Mouse (Mus musculus) forebrain, embryonic 13.5 days (tissue): ENCODE results near the gene Thada. TPM values are rescaled to one million over a fixed set of nuclear protein-coding genes. Genes with fewer than 3 reads are reported as not detected.
A peak's percentile ranks its signal among the peaks of the same experiment; 100 is the strongest.

Experiments
- ATAC-seq: fragments of 200-750 bp; cut with Nextera tagmentation; 2 replicates; pipeline ENCODE4 v1.8.0; 2017
- H3K27ac ChIP-seq: fragments of 300-500 bp; sonication (generic); 2 replicates; pipeline ENCODE4 v1.5.1; 2015; ENCODE audit warnings: inconsistent platforms, mild to moderate bottlenecking, moderate library complexity
- H3K27me3 ChIP-seq: fragments of 300-500 bp; sonication (generic); 2 replicates; pipeline ENCODE4 v1.6.1; 2015; ENCODE audit warnings: mild to moderate bottlenecking, inconsistent platforms
- H3K36me3 ChIP-seq: fragments of 300-500 bp; sonication (generic); 2 replicates; pipeline ENCODE4 v1.6.1; 2015; ENCODE audit warnings: mild to moderate bottlenecking, inconsistent platforms; ENCODE audit not compliant: poor library complexity, severe bottlenecking
- H3K4me1 ChIP-seq: fragments of 300-500 bp; sonication (generic); 2 replicates; pipeline ENCODE4 v1.6.1; 2015; ENCODE audit warnings: inconsistent platforms
- H3K4me2 ChIP-seq: fragments of 300-500 bp; sonication (generic); 2 replicates; pipeline ENCODE4 v1.6.1; 2015; ENCODE audit warnings: inconsistent platforms, mild to moderate bottlenecking, moderate library complexity
- H3K4me3 ChIP-seq: fragments of 300-500 bp; sonication (generic); 2 replicates; pipeline ENCODE4 v1.5.1; 2015; ENCODE audit warnings: mild to moderate bottlenecking, inconsistent platforms
- H3K9ac ChIP-seq: fragments of 300-500 bp; sonication (generic); 2 replicates; pipeline ENCODE4 v1.6.1; 2015; ENCODE audit warnings: mild to moderate bottlenecking, inconsistent platforms
- H3K9me3 ChIP-seq: fragments of 300-500 bp; sonication (generic); replicated peaks from 2 replicates; pipeline ENCODE4 v1.6.1; 2016; ENCODE audit warnings: inconsistent platforms
- WGBS: fragments of 180-500 bp; shearing (Covaris S2); methylation state at CpG from one replicate; pipeline ENCODE4 v1.1.7; 2015; 5-methylcytosine and 5-hydroxymethylcytosine counted together
- polyA plus RNA-seq: library from polyadenylated mRNA; unstranded; fragments of >200 nt; fragmentation: Nextera tagmentation; extraction: Ambion mirVana; gene quantifications from 2 replicates; pipeline ENCODE4 v1.2.1, GENCODE M21; 2015

Gene Thada
- polyA plus RNA-seq, 1 experiment from 2014 or later, result 6.9 TPM

DNA sequence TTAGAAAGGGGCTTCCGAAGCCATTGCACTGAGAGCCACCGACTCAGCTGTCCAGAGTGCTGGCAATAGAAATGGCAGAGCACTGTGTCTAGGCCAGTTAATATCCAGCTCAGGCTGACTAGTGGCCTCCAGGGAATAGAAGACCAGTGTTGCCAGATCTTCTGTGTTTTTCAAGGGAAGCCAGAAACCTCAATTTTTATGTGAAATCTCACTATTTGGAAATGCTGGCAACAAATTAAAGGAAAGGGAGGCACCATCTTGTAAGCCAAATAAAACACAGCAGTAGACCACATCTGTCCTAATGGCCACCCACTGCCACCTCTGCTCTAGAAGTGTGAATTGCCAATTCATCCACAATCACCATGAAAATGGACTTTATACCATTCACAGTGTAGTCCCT, 76.0 kb downstream of the Thada start:
- Histone ChIP-seq H3K36me3 (peaks cover 19% of the 10 kb centered on the region), H3K27ac (no peak overlapping the region), H3K4me2 (no peak overlapping the region), H3K9me3 (no peaks in the 10 kb centered on the region), H3K27me3 (no peaks in the 10 kb centered on the region), H3K4me1 (no peaks in the 10 kb centered on the region), H3K9ac (no peak overlapping the region), H3K4me3 (no peak overlapping the region)
- ATAC-seq, result no peak
- WGBS, result 87% methylated on average over 2 of the region's 2 CpGs

- ATAC-seq, result no peak
- Histone ChIP-seq H3K4me2 (no peak overlapping the region), H3K36me3 (peaks cover 36% of the 10 kb centered on the region), H3K9me3 (no peaks in the 10 kb centered on the region), H3K27ac (no peak overlapping the region), H3K9ac (no peak overlapping the region), H3K27me3 (no peaks in the 10 kb centered on the region), H3K4me1 (no peaks in the 10 kb centered on the region), H3K4me3 (no peak overlapping the region)
- 93% methylated on average over 4 of the region's 4 CpGs for WGBS
Measured at GRCm38 (mm10) chr17:84386176-84386575, 79.8 kb downstream of the Thada start.

DNA sequence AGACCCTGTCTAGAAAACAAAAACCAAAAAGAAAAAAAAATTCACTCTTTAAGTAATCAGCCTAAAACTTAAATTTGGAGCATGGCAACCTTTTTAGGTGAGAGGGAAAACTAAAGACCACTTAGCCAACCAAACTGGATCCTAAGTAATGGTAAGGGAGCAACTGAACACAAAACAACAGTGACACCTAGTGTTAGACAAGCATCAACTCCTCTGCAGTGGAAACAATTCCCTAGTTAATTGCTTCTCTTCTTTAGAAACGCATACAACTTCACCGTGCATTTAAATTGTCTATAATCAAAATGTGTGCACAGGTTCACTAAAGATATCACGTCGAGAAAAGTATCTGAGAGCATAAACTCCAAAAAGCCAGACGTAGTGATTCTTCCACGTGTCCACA, 80.3 kb downstream of the Thada start:
- 91% methylated on average over 6 of the region's 6 CpGs for WGBS
- ATAC-seq, result no peak; the same call in 1 of the 2 replicates
- no peaks in the 10 kb centered on the region for H3K27me3 ChIP-seq

GRCm38 (mm10) chr17:84384661-84385060, 81.3 kb downstream of the Thada start:
- no peaks in the 10 kb centered on the region for H3K27me3 ChIP-seq
- no peaks in the 10 kb centered on the region for H3K9me3 ChIP-seq
- no peaks in the 10 kb centered on the region for H3K4me1 ChIP-seq
- H3K4me3 ChIP-seq, result no peak overlapping the region
- no peak overlapping the region for H3K27ac ChIP-seq
- no peak overlapping the region for H3K9ac ChIP-seq
- no peak for ATAC-seq
- H3K36me3 ChIP-seq, result peaks cover 48% of the 10 kb centered on the region
- no peak overlapping the region for H3K4me2 ChIP-seq

More for the DNA sequence above, 80.3 kb downstream of the Thada start:
- Histone ChIP-seq H3K9me3 (no peaks in the 10 kb centered on the region), H3K4me2 (no peak overlapping the region), H3K9ac (no peak overlapping the region), H3K36me3 (peaks cover 41% of the 10 kb centered on the region), H3K4me3 (no peak overlapping the region), H3K27ac (no peak overlapping the region), H3K4me1 (no peaks in the 10 kb centered on the region)

DNA sequence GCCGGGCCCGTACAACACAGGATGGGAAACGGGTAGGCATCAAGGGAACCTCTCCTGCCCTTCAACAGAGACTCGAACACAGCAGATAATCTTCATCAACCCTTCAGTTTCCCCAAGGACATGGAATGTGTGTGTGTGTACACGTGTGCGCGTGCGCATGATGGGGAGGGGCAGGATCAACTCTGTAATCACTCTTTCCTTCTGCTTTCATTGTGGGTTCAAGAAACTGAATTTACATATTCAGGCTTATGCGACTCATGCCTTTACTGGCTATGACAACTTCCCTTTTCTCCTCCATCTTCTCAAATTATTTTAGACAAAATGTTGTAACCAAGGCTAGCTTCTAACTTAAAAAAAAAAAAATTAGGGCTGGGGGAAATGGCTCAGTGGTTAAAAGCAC, 85.7 kb downstream of the Thada start:
- WGBS, result 96% methylated on average over 9 of the region's 9 CpGs

DNA sequence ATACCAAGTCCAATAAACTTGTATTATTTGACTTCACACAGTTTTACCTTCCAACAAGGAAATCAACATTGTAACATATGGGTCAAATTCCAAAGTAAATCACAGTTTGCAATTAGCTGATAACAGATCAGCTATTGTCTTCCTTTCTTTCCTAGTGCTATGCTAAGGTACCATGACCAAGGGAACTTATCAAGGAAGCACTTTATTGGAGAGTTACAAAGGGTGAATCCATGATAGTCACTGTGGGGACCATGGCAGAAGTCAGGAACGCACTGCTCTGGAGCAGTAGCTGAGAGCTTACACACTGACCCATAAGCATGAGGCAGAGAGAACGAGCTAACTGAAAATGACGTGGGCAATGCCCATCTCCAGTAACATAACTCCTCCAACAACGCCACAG, 89.1 kb downstream of the Thada start:
- Histone ChIP-seq H3K36me3 (peaks cover 15% of the 10 kb centered on the region; the same call in 1 of the 2 replicates), H3K4me2 (no peak overlapping the region), H3K27ac (no peak overlapping the region), H3K27me3 (no peaks in the 10 kb centered on the region), H3K9ac (no peak overlapping the region), H3K4me3 (no peak overlapping the region), H3K4me1 (0 out of 2 replicates have a peak, but pooled peaks cover 4% of the 10 kb centered on the region), H3K9me3 (no peaks in the 10 kb centered on the region)
- WGBS, result 92% methylated on average over 4 of the region's 4 CpGs
- ATAC-seq, result no peak

More for the DNA sequence above, 85.7 kb downstream of the Thada start:
- no peaks in the 10 kb centered on the region for H3K27me3 ChIP-seq
- peaks cover 40% of the 10 kb centered on the region for H3K36me3 ChIP-seq
- H3K4me2 ChIP-seq, result no peak overlapping the region
- H3K4me1 ChIP-seq, result no peaks in the 10 kb centered on the region
- no peaks in the 10 kb centered on the region for H3K9me3 ChIP-seq
- no peak overlapping the region for H3K4me3 ChIP-seq
- no peak for ATAC-seq
- H3K27ac ChIP-seq, result no peak overlapping the region
- no peak overlapping the region for H3K9ac ChIP-seq

DNA sequence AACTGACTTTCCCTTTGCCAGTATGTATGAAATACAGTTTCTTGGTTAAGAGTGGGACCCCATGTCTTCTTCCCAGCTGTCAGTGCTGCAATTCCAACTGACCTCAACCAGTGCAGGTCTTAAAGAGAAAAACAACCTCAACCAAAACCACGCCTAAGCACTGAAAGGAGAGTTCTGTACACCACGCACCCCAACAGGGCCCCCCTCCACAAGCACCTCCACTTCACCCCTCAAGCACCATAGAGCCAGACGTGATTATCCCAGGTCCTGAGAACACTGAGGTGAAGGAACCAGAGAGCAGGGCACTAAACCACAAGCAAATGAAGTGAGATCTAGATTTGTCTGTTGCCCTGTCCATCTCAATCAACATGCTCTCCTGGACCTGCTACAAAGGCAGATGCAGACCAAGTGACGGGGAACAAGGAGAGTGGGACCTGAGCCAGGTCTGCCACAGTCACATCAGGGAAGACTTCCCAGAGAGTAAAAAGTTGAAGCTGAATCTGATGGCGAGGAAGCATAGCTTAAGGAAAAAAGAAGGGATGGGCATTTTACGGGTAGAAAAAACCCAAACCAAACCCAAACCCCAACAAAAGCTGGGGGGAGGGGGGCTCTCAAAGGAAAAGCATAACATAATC, 93.5 kb downstream of the Thada start:
- H3K36me3 ChIP-seq, result no peaks in the 10 kb centered on the region
- no peak for ATAC-seq
- H3K4me3 ChIP-seq, result no peak overlapping the region
- WGBS, result 76% methylated on average over 6 of the region's 6 CpGs
- H3K9me3 ChIP-seq, result no peaks in the 10 kb centered on the region
- no peak overlapping the region for H3K9ac ChIP-seq
- H3K27me3 ChIP-seq, result no peaks in the 10 kb centered on the region
- H3K4me1 ChIP-seq, result peaks cover 15% of the 10 kb centered on the region
- no peak overlapping the region for H3K4me2 ChIP-seq
- H3K27ac ChIP-seq, result no peak overlapping the region

DNA sequence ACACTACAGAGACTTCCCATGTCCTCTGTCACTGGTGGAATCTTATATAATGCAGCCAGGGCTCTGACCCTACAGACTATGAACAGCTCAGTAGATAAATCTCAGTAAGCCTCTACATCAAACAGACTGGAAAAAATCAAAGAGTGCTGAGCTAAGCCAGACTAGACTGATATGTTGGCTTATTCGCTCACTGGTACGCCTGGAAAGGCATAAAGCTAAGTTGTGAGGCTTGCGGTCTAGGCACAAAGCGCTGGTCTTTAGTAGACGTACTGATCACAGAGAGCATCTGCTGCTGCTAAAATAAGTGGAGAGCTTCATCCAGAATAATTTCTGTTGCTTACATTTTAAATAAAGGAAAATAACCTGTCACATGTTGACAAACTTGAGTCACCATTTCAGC, 95.6 kb downstream of the Thada start:
- H3K36me3 ChIP-seq, result no peaks in the 10 kb centered on the region
- H3K27me3 ChIP-seq, result no peaks in the 10 kb centered on the region
- no peak overlapping the region for H3K9ac ChIP-seq
- no peak for ATAC-seq
- no peaks in the 10 kb centered on the region for H3K9me3 ChIP-seq
- no peak overlapping the region for H3K4me2 ChIP-seq
- no peak overlapping the region for H3K27ac ChIP-seq
- 78% methylated on average over 5 of the region's 5 CpGs for WGBS
- peaks cover 30% of the 10 kb centered on the region for H3K4me1 ChIP-seq
- H3K4me3 ChIP-seq, result no peak overlapping the region

DNA sequence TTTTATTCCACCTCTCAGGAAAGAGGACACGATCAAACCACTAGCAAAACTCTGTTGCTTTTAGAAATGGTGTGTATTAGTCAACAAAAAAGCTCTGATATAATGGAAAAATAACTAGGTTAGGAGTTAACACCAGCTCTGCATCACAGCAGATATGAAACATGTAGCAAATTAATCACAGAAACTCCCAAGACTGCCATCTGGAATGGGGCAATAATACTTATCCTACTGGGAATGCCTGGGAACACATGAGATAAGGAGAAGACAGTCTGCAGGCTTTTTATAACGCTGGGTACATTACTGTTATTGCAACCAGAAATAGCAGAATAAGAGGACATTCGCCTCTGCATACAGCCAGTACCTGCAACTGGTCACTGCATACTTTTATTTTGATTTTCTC, 96.2 kb downstream of the Thada start:
- ATAC-seq, result no peak
- Histone ChIP-seq H3K27me3 (no peaks in the 10 kb centered on the region), H3K9me3 (no peaks in the 10 kb centered on the region), H3K4me1 (peaks cover 36% of the 10 kb centered on the region), H3K36me3 (no peaks in the 10 kb centered on the region), H3K4me3 (no peak overlapping the region), H3K9ac (no peak overlapping the region), H3K4me2 (no peak overlapping the region), H3K27ac (no peak overlapping the region)
- 84% methylated on average over 3 of the region's 3 CpGs for WGBS

GRCm38 (mm10) chr17:84368213-84369014, 97.6 kb downstream of the Thada start:
- Histone ChIP-seq H3K4me3 (no peak overlapping the region), H3K4me1 (peaks cover 49% of the 10 kb centered on the region), H3K27me3 (no peaks in the 10 kb centered on the region), H3K27ac (peak overlapping the region; percentile 60), H3K4me2 (no peak overlapping the region), H3K9me3 (no peaks in the 10 kb centered on the region), H3K9ac (no peak overlapping the region), H3K36me3 (no peaks in the 10 kb centered on the region)
- no peak for ATAC-seq
- WGBS, result 75% methylated on average over 11 of the region's 11 CpGs

- Histone ChIP-seq H3K36me3 (no peaks in the 10 kb centered on the region), H3K27me3 (no peaks in the 10 kb centered on the region), H3K9ac (0 out of 2 replicates have a peak overlapping the region, but pooled peaks have one; percentile 16), H3K27ac (peak overlapping the region; percentile 60), H3K4me3 (no peak overlapping the region), H3K4me1 (peaks cover 56% of the 10 kb centered on the region), H3K4me2 (peak overlapping the region; percentile 8; the same call in 1 of the 2 replicates), H3K9me3 (no peaks in the 10 kb centered on the region)
- WGBS, result 38% methylated on average over 3 of the region's 3 CpGs
- ATAC-seq, result no peak; the same call in 1 of the 2 replicates
Measured at GRCm38 (mm10) chr17:84367663-84368062, 98.3 kb downstream of the Thada start.

GRCm38 (mm10) chr17:84365791-84366301, 100.2 kb downstream of the Thada start:
- Histone ChIP-seq H3K27me3 (no peaks in the 10 kb centered on the region), H3K4me2 (peak overlapping the region; percentile 11; the same call in 1 of the 2 replicates), H3K36me3 (no peaks in the 10 kb centered on the region), H3K4me1 (peaks cover 59% of the 10 kb centered on the region), H3K27ac (peak overlapping the region; percentile 63), H3K9me3 (no peaks in the 10 kb centered on the region), H3K4me3 (no peak overlapping the region), H3K9ac (no peak overlapping the region)
- 22% methylated on average over 6 of the region's 6 CpGs for WGBS
- peak; percentile 70 for ATAC-seq
